Mouse (Mus musculus): ENCODE measurements around the gene Cdh18. TPM values are rescaled to one million over a fixed set of nuclear protein-coding genes. Genes with fewer than 3 reads are reported as not detected.

Cdh18 gene
- polyA plus RNA-seq, 1 experiment from 2014 or later, result not detected

GRCm38 (mm10) chr15:23470527-23471475 lies 922.0 kb downstream of the Cdh18 start:
- in situ Hi-C loops (cut with MboI; ENCODE audit: low pct_unique_long_range_greater_than_20kb), result no loop called here
- peak; percentile 68 for TF ChIP-seq CTCF (IDR thresholded peaks at IDR 0.05)
- H3K27me3 ChIP-seq, result no peaks in the 10 kb centered on the region
- DNase-seq (ENCODE audit: low read depth, low spot score) (no peak), ATAC-seq (no peak)
- CTCF ChIA-PET, result no interaction called here
- POLR2A ChIA-PET, result no interaction called here

DNA sequence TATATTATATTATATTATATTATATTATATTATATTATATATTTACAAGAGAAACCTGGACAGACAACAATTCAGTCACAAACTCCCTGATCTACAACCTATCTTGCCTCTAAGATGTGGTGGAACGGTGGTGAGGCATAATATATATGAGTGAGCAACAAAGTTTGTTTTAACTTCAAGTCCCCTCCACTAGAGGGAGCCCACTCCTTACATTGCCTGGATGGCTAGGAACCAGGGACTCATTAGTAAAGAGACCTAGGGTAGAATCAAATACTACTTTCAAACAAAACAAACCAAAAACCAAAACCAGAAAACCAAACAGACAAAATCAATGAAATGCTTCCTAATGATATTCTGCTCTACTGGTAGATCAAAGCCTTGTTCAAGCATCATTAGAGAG lies 937.5 kb downstream of the Cdh18 start:
- CTCF ChIA-PET, result interaction anchor here (1.1 kb wide), 1 partner anchor 9 kb away, joined by 4 read pairs; no protein-coding TSS in a partner anchor
- POLR2A ChIA-PET, result no interaction called here
- ATAC-seq (peak; percentile 84), DNase-seq (ENCODE audit: low read depth, low spot score) (no peak)
- peak; percentile 72 for TF ChIP-seq CTCF (IDR thresholded peaks at IDR 0.05)
- in situ Hi-C loops (cut with MboI; ENCODE audit: low pct_unique_long_range_greater_than_20kb), result loop anchor here (10.0 to 25.0 kb wide), 2 partner anchors 576 to 918 kb away; no protein-coding TSS in a partner anchor
- H3K27me3 ChIP-seq, result no peaks in the 10 kb centered on the region

GRCm38 (mm10) chr15:23506480-23506879 lies 957.7 kb downstream of the Cdh18 start:
- ATAC-seq, result no peak
- POLR2A ChIA-PET, result no interaction called here

DNA sequence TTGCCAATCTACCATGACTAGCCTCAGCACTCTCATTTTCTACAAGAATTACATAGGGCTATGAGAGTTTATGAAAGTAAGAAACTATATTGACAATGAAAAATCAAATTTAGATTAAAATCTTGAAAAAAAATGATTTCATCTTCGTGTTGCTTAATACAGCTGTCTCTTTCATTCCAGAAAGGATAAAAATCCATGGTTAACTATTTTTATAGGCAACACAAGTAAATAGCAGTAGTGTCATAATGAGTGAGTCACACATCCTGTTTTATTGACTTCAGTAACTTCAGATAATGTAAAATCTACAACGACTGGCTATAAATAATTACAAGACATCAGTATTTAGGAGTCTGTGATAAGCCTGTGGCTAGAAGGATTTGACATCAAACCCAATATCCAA lies 960.9 kb downstream of the Cdh18 start:
- POLR2A ChIA-PET, result no interaction called here
- H3K27me3 ChIP-seq, result no peaks in the 10 kb centered on the region
- in situ Hi-C loops (cut with MboI; ENCODE audit: low pct_unique_long_range_greater_than_20kb), result no loop called here
- CTCF ChIA-PET, result no interaction called here
- no peak for TF ChIP-seq CTCF (IDR thresholded peaks at IDR 0.05)
- DNase-seq (ENCODE audit: low read depth, low spot score) (no peak), ATAC-seq (no peak)

More at GRCm38 (mm10) chr15:23506480-23506879, 957.7 kb downstream of the Cdh18 start:
- H3K27me3 ChIP-seq, result no peaks in the 10 kb centered on the region
- CTCF ChIA-PET, result no interaction called here
- no peak for DNase-seq (ENCODE audit: low read depth, low spot score)
- no peak for TF ChIP-seq CTCF (IDR thresholded peaks at IDR 0.05)
- in situ Hi-C loops (cut with MboI; ENCODE audit: low pct_unique_long_range_greater_than_20kb), result no loop called here

DNA sequence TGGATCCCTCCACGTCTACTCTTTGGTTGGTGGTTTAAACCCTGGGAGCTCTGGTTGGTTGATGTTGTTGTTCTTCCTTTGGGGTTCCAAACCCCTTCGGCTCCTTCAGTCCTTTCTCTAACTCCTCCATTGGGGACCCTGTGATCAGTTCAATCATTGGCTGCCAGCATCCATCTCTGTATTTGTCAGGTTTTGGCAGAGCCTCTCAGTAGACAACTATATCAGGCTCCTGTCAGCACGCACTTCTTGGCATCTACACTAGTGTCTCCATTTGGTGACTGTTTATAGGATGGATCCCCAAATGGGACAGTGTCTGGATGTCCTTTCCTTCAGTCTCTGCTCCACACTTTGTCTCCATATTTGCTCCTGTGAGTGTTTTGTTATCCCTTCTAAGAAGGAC lies 967.0 kb downstream of the Cdh18 start:
- ChIA-PET POLR2A (no interaction called here), CTCF (no interaction called here)
- ATAC-seq, result no peak
- in situ Hi-C loops (cut with MboI; ENCODE audit: low pct_unique_long_range_greater_than_20kb), result no loop called here
- no peaks in the 10 kb centered on the region for H3K27me3 ChIP-seq
- DNase-seq (ENCODE audit: low read depth, low spot score), result no peak
- TF ChIP-seq CTCF (IDR thresholded peaks at IDR 0.05), result no peak

- ATAC-seq, result no peak
- no peak for TF ChIP-seq CTCF (IDR thresholded peaks at IDR 0.05)
- in situ Hi-C loops (cut with MboI; ENCODE audit: low pct_unique_long_range_greater_than_20kb), result no loop called here
- ChIA-PET POLR2A (no interaction called here), CTCF (no interaction called here)
- H3K27me3 ChIP-seq, result no peaks in the 10 kb centered on the region
- DNase-seq (ENCODE audit: low read depth, low spot score), result no peak
These were observed 969.3 kb downstream of the Cdh18 start for GRCm38 (mm10) chr15:23518079-23518478.

Measured in Patski (cell line).